Mouse (Mus musculus) frontal cortex, adult (tissue): Measurements from ENCODE around the gene Fezf2.

ENCODE experiments used
- ATAC-seq: cut with Nextera tagmentation; 2 replicates; pipeline ENCODE4 v1.9.2; 2017; ENCODE audit warnings: mild to moderate bottlenecking, moderate library complexity, mixed read lengths; ENCODE audit not compliant: low TSS enrichment

Fezf2 gene

GRCm38 (mm10) chr14:12342458-12343131, 5.4 kb downstream of the Fezf2 start:
- no peak for ATAC-seq

- ATAC-seq = no peak
Observed at GRCm38 (mm10) chr14:12341789-12342457, 6.1 kb downstream of the Fezf2 start.

- no peak for ATAC-seq
Observed at GRCm38 (mm10) chr14:12341075-12341788, 6.8 kb downstream of the Fezf2 start.

- ATAC-seq = 0 out of 2 replicates have a peak, but pooled peaks have one; percentile 10
Observed at GRCm38 (mm10) chr14:12340238-12341074, 7.5 kb downstream of the Fezf2 start.

- ATAC-seq = no peak
Observed at GRCm38 (mm10) chr14:12338811-12339565, 9.0 kb downstream of the Fezf2 start.

GRCm38 (mm10) chr14:12337998-12338809, 9.8 kb downstream of the Fezf2 start:
- ATAC-seq = peak; percentile 10; the same call in 1 of the 2 replicates

GRCm38 (mm10) chr14:12337421-12337997, 10.5 kb downstream of the Fezf2 start:
- peak; percentile 32; the same call in 1 of the 2 replicates for ATAC-seq

- ATAC-seq = no peak
Observed at GRCm38 (mm10) chr14:12334925-12335324, 13.1 kb downstream of the Fezf2 start.

GRCm38 (mm10) chr14:12333622-12334021, 14.4 kb downstream of the Fezf2 start:
- ATAC-seq = no peak

GRCm38 (mm10) chr14:12303106-12303505, 44.9 kb downstream of the Fezf2 start:
- no peak for ATAC-seq

GRCm38 (mm10) chr14:12300677-12301076, 47.3 kb downstream of the Fezf2 start:
- no peak for ATAC-seq

GRCm38 (mm10) chr14:12300275-12300674, 47.7 kb downstream of the Fezf2 start:
- ATAC-seq = no peak

GRCm38 (mm10) chr14:12299654-12300053, 48.3 kb downstream of the Fezf2 start:
- ATAC-seq = no peak

GRCm38 (mm10) chr14:12299171-12299570, 48.8 kb downstream of the Fezf2 start:
- ATAC-seq = no peak

- peak; percentile 94 for ATAC-seq
Observed at GRCm38 (mm10) chr14:12296391-12296790, 51.6 kb downstream of the Fezf2 start.
